Mouse (Mus musculus) heart, postnatal 0 days (tissue): ENCODE results near the gene Bud13.

ENCODE experiments used
- CTCF ChIP-seq: IDR thresholded peaks from 2 replicates; pipeline ENCODE4 v1.5.1; 2016; ENCODE audit warnings: antibody characterized with exemption, control low read depth, low read depth
- EP300 ChIP-seq: IDR thresholded peaks from 2 replicates; pipeline ENCODE4 v1.6.1; 2016; ENCODE audit warnings: antibody characterized with exemption, low read depth

DNA sequence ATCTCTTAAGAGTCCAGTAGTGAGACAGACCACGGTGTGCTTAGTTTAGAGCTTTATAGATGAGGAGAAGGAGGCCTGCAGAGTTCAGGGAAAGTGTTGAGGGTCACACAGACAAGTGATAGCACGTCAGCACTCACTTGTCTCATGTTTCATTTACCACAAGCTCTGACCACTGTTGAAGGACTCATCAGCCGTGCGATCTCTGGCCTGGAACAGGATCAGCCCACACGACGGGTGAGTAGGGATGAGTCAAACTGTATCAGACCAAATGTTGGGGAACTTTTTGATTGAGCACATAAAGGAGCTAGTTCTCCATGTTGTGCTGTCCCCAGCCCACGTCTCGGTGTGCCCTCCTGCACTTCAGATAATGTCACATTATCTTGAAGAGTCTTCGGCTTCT, 8.3 kb upstream of the Bud13 start:
- TF ChIP-seq CTCF (no peak), EP300 (no peak)
